Comparison of ENCODE assay signal across 17 mouse cellular contexts in genomic region chr8:46204974-46205640, GRCm38 (mm10). TPM values are rescaled to one million over a fixed set of nuclear protein-coding genes. Genes with fewer than 3 reads are reported as not detected.
DNase-seq lines count a peak whose midpoint lies in the region; ATAC-seq lines count a peak whose summit lies in the region.
"Had no signal": no experiment of that assay in that cellular context is flagged by ENCODE, and none has a peak within 500 bp of the region (broad histone marks: within the 10 kb centered on the region; RNA-seq: fewer than 3 reads in every experiment).

No protein-coding gene starts in this region.

- DNase-seq in heart, adult 11 months: no peak
- DNase-seq in ES-CJ7 (ENCODE audit: low read depth, low spot score): peak; percentile 47
- peak; percentile 31 for DNase-seq in NIH3T3 (ENCODE audit: low read depth)
- DNase-seq in adrenal gland, postnatal 4 days (ENCODE audit: low spot score in 2 of 2): no peak
- no peak for DNase-seq in urinary bladder, postnatal 25 days (ENCODE audit: low spot score)
- DNase-seq in cerebellum, adult 18-20 months: no peak
- DNase-seq: cerebellum, adult 2 months; gastrocnemius, postnatal 25 days; right cerebral cortex, postnatal 4 days had no signal

- H3K4me1 ChIP-seq in heart, embryonic 16.5 days (ENCODE audit: control insufficient read depth, insufficient read depth, low read length): peaks cover 36% of the 10 kb centered on the region
- peaks cover 38% of the 10 kb centered on the region for H3K4me1 ChIP-seq in embryonic facial prominence, embryonic 15.5 days

- no peak for ATAC-seq in heart, embryonic 16.5 days (replicated peaks; ENCODE audit: extremely low read depth, insufficient read depth, low FRiP score)
- ATAC-seq in embryonic facial prominence, embryonic 15.5 days (ENCODE audit: insufficient number of reproducible peaks, low FRiP score, low TSS enrichment, low read depth): no peak
- ATAC-seq: intestine, embryonic 16.5 days; midbrain, embryonic 16.5 days had no signal

- H3K4me3 ChIP-seq in heart, embryonic 16.5 days (ENCODE audit: low read length): no peak overlapping the region
- no peak overlapping the region for H3K4me3 ChIP-seq in embryonic facial prominence, embryonic 15.5 days (replicated peaks)
- H3K4me3 ChIP-seq: erythroblast, embryonic 14.5 days; hindbrain, embryonic 12.5 days; lung, embryonic 15.5 days; neural tube, embryonic 12.5 days had no signal

- H3K27ac ChIP-seq in heart, embryonic 16.5 days (ENCODE audit: low read length): peak overlapping the region; percentile 56; the same call in 1 of the 2 replicates
- H3K27ac ChIP-seq in embryonic facial prominence, embryonic 15.5 days (replicated peaks): peak overlapping the region; percentile 34; the same call in 1 of the 2 replicates
- H3K27ac ChIP-seq: hindbrain, embryonic 12.5 days; lung, embryonic 15.5 days; neural tube, embryonic 12.5 days had no signal

- 80% methylated on average over 9 of the region's 9 CpGs for WGBS in heart, embryonic 16.5 days
- WGBS in embryonic facial prominence, embryonic 15.5 days: 53% methylated on average over 9 of the region's 9 CpGs

- H3K36me3 ChIP-seq in heart, embryonic 16.5 days (ENCODE audit: control insufficient read depth, insufficient read depth): peaks cover 50% of the 10 kb centered on the region
- peaks cover 53% of the 10 kb centered on the region for H3K36me3 ChIP-seq in embryonic facial prominence, embryonic 15.5 days

- no peaks in the 10 kb centered on the region for H3K27me3 ChIP-seq in heart, embryonic 16.5 days (ENCODE audit: control insufficient read depth, insufficient read depth, low read length)
- no peaks in the 10 kb centered on the region for H3K27me3 ChIP-seq in embryonic facial prominence, embryonic 15.5 days
- H3K27me3 ChIP-seq: hindbrain, embryonic 12.5 days; lung, embryonic 15.5 days; neural tube, embryonic 12.5 days had no signal

- no peaks in the 10 kb centered on the region for H3K9me3 ChIP-seq in heart, embryonic 16.5 days (replicated peaks; ENCODE audit: control insufficient read depth, low read length)
- no peaks in the 10 kb centered on the region for H3K9me3 ChIP-seq in embryonic facial prominence, embryonic 15.5 days (replicated peaks)
- H3K9me3 ChIP-seq: hindbrain, embryonic 12.5 days; lung, embryonic 15.5 days; neural tube, embryonic 12.5 days had no signal

- H3K4me2 ChIP-seq in heart, embryonic 16.5 days (ENCODE audit: low read depth, low read length): no peak overlapping the region
- H3K4me2 ChIP-seq in embryonic facial prominence, embryonic 15.5 days (replicated peaks): no peak overlapping the region
- H3K4me2 ChIP-seq: hindbrain, embryonic 12.5 days; lung, embryonic 15.5 days; neural tube, embryonic 12.5 days had no signal

- H3K9ac ChIP-seq in heart, embryonic 16.5 days (ENCODE audit: low read length): no peak overlapping the region
- H3K9ac ChIP-seq in embryonic facial prominence, embryonic 15.5 days: no peak overlapping the region
- H3K9ac ChIP-seq: hindbrain, embryonic 12.5 days; lung, embryonic 15.5 days; neural tube, embryonic 12.5 days had no signal

RNA-seq across cellular contexts. Expression of gene Slc25a4, which starts 6.0 kb away (rescaled TPM):
- 2,893 and 2,917 TPM in 2 replicates for polyA plus RNA-seq in heart, embryonic 16.5 days (2015; fragmentation: Nextera tagmentation; extraction: Ambion mirVana)
- 459 and 483 TPM in 2 replicates for polyA plus RNA-seq in embryonic facial prominence, embryonic 15.5 days (2015; fragmentation: Nextera tagmentation; extraction: Ambion mirVana)
- total RNA-seq in adrenal gland, postnatal 4 days (2021): 100 to 1,000 TPM; 273 to 285 TPM

RNA-seq across cellular contexts. Expression of gene Snx25, which starts 53.1 kb away (rescaled TPM):
- 3.4 and 4.8 TPM in 2 replicates for polyA plus RNA-seq in heart, embryonic 16.5 days (2015; fragmentation: Nextera tagmentation; extraction: Ambion mirVana)
- 5.2 and 6.7 TPM in 2 replicates for polyA plus RNA-seq in embryonic facial prominence, embryonic 15.5 days (2015; fragmentation: Nextera tagmentation; extraction: Ambion mirVana)
- 10 to 100 TPM; 19.2 to 20.6 TPM for total RNA-seq in adrenal gland, postnatal 4 days (2021)

RNA-seq across cellular contexts. Expression of gene Cfap97, which starts 53.5 kb away (rescaled TPM):
- polyA plus RNA-seq in heart, embryonic 16.5 days (2015; fragmentation: Nextera tagmentation; extraction: Ambion mirVana): 16.8 and 16.9 TPM in 2 replicates
- 22.6 and 25.9 TPM in 2 replicates for polyA plus RNA-seq in embryonic facial prominence, embryonic 15.5 days (2015; fragmentation: Nextera tagmentation; extraction: Ambion mirVana)
- total RNA-seq in adrenal gland, postnatal 4 days (2021): 10 to 100 TPM; 24.4 to 26.8 TPM

Comparison
In these comparisons a context has a peak if more than half of its experiments do, and no peak if none do; other contexts are left out.
1. DNase-seq: peak in ES-CJ7 (single experiment) and NIH3T3 (single experiment); none in heart, adult 11 months (single experiment), adrenal gland, postnatal 4 days (0 of 2), urinary bladder, postnatal 25 days (single experiment) and cerebellum, adult 18-20 months (0 of 2).